Mouse (Mus musculus): ENCODE measurements around the gene Apoa2. TPM values are rescaled to one million over a fixed set of nuclear protein-coding genes. Genes with fewer than 3 reads are reported as not detected.
A peak's percentile ranks its signal among the peaks of the same experiment; 100 is the strongest.

The Apoa2 gene
- total and polyA plus RNA-seq, 2 experiments from 2014 or later: 4.5 to 14.5 TPM

GRCm38 (mm10) chr1:171256937-171257548 lies 32.2 kb downstream of the Apoa2 start:
- H3K4me2 ChIP-seq (ENCODE audit: low read depth, low read length): no peak overlapping the region
- WGBS: 54% methylated on average over 15 of the region's 15 CpGs

GRCm38 (mm10) chr1:171257781-171258180 lies 32.9 kb downstream of the Apoa2 start:
- no peak for TF ChIP-seq EP300 (IDR thresholded peaks at IDR 0.05; ENCODE audit: low read depth)
- no peak for TF ChIP-seq CTCF (IDR thresholded peaks at IDR 0.05; ENCODE audit: low read depth)
- no peak for DNase-seq (ENCODE audit: low spot score)
- peaks cover 9% of the 10 kb centered on the region for H3K4me1 ChIP-seq (ENCODE audit: control insufficient read depth, insufficient read depth)
- H3K4me3 ChIP-seq (ENCODE audit: low read depth, low read length): no peak overlapping the region
- no peak overlapping the region for H3K9ac ChIP-seq (replicated peaks; ENCODE audit: low read depth, low read length)
- H3K4me2 ChIP-seq (ENCODE audit: low read depth, low read length): no peak overlapping the region
- no peak overlapping the region for H3K27ac ChIP-seq (ENCODE audit: low read depth)
- WGBS: 79% methylated on average over 9 of the region's 9 CpGs
- ATAC-seq (ENCODE audit: insufficient read depth, low read depth): no peak
- H3K27me3 ChIP-seq (ENCODE audit: control insufficient read depth, insufficient read depth, low read length): no peaks in the 10 kb centered on the region
- H3K9me3 ChIP-seq (replicated peaks; ENCODE audit: control insufficient read depth, low read length): no peaks in the 10 kb centered on the region
- peaks cover 5% of the 10 kb centered on the region for H3K36me3 ChIP-seq (replicated peaks; ENCODE audit: control insufficient read depth, insufficient read depth, low read length)

More at GRCm38 (mm10) chr1:171256937-171257548, 32.2 kb downstream of the Apoa2 start:
- TF ChIP-seq CTCF (IDR thresholded peaks at IDR 0.05; ENCODE audit: low read depth) (peak; percentile 81), EP300 (IDR thresholded peaks at IDR 0.05; ENCODE audit: low read depth) (no peak)
- ATAC-seq (ENCODE audit: insufficient read depth, low read depth) (peak; percentile 16; the same call in 1 of the 2 replicates), DNase-seq (ENCODE audit: low spot score) (peak; percentile 66)
- H3K36me3 ChIP-seq (replicated peaks; ENCODE audit: control insufficient read depth, insufficient read depth, low read length): peaks cover 5% of the 10 kb centered on the region
- H3K9ac ChIP-seq (replicated peaks; ENCODE audit: low read depth, low read length): no peak overlapping the region
- no peak overlapping the region; the same call in 1 of the 2 replicates for H3K27ac ChIP-seq (ENCODE audit: low read depth)
- H3K4me3 ChIP-seq (ENCODE audit: low read depth, low read length): no peak overlapping the region
- H3K27me3 ChIP-seq (ENCODE audit: control insufficient read depth, insufficient read depth, low read length): no peaks in the 10 kb centered on the region
- H3K4me1 ChIP-seq (ENCODE audit: control insufficient read depth, insufficient read depth): peaks cover 3% of the 10 kb centered on the region
- no peaks in the 10 kb centered on the region for H3K9me3 ChIP-seq (replicated peaks; ENCODE audit: control insufficient read depth, low read length)

- Histone ChIP-seq H3K4me3 (ENCODE audit: low read depth, low read length) (no peak overlapping the region), H3K4me2 (ENCODE audit: low read depth, low read length) (no peak overlapping the region), H3K36me3 (replicated peaks; ENCODE audit: control insufficient read depth, insufficient read depth, low read length) (peaks cover 4% of the 10 kb centered on the region), H3K4me1 (ENCODE audit: control insufficient read depth, insufficient read depth) (peaks cover 9% of the 10 kb centered on the region), H3K9me3 (replicated peaks; ENCODE audit: control insufficient read depth, low read length) (no peaks in the 10 kb centered on the region), H3K27me3 (ENCODE audit: control insufficient read depth, insufficient read depth, low read length) (no peaks in the 10 kb centered on the region), H3K9ac (replicated peaks; ENCODE audit: low read depth, low read length) (0 out of 2 replicates have a peak overlapping the region, but pooled peaks have one; percentile 10), H3K27ac (ENCODE audit: low read depth) (no peak overlapping the region)
- no peak for TF ChIP-seq EP300 (IDR thresholded peaks at IDR 0.05; ENCODE audit: low read depth)
- no peak for TF ChIP-seq CTCF (IDR thresholded peaks at IDR 0.05; ENCODE audit: low read depth)
- 41% methylated on average over 17 of the region's 17 CpGs for WGBS
- no peak for DNase-seq (ENCODE audit: low spot score)
- no peak for ATAC-seq (ENCODE audit: insufficient read depth, low read depth)
Measured at GRCm38 (mm10) chr1:171258921-171259320, 34.1 kb downstream of the Apoa2 start.

GRCm38 (mm10) chr1:171260316-171260715 lies 35.5 kb downstream of the Apoa2 start:
- DNase-seq (ENCODE audit: low spot score): no peak
- H3K4me2 ChIP-seq (ENCODE audit: low read depth, low read length): no peak overlapping the region
- no peak overlapping the region for H3K4me3 ChIP-seq (ENCODE audit: low read depth, low read length)
- 67% methylated on average over 3 of the region's 3 CpGs for WGBS
- TF ChIP-seq CTCF (IDR thresholded peaks at IDR 0.05; ENCODE audit: low read depth): no peak
- TF ChIP-seq EP300 (IDR thresholded peaks at IDR 0.05; ENCODE audit: low read depth): no peak
- H3K4me1 ChIP-seq (ENCODE audit: control insufficient read depth, insufficient read depth): peaks cover 9% of the 10 kb centered on the region
- H3K27ac ChIP-seq (ENCODE audit: low read depth): no peak overlapping the region
- H3K27me3 ChIP-seq (ENCODE audit: control insufficient read depth, insufficient read depth, low read length): no peaks in the 10 kb centered on the region
- no peaks in the 10 kb centered on the region for H3K9me3 ChIP-seq (replicated peaks; ENCODE audit: control insufficient read depth, low read length)
- ATAC-seq (ENCODE audit: insufficient read depth, low read depth): no peak
- H3K36me3 ChIP-seq (replicated peaks; ENCODE audit: control insufficient read depth, insufficient read depth, low read length): no peaks in the 10 kb centered on the region; the same call in 1 of the 2 replicates
- no peak overlapping the region for H3K9ac ChIP-seq (replicated peaks; ENCODE audit: low read depth, low read length)

GRCm38 (mm10) chr1:171262594-171263130 lies 37.8 kb downstream of the Apoa2 start:
- H3K36me3 ChIP-seq (replicated peaks; ENCODE audit: control insufficient read depth, insufficient read depth, low read length): no peaks in the 10 kb centered on the region; the same call in 1 of the 2 replicates
- peaks cover 9% of the 10 kb centered on the region for H3K4me1 ChIP-seq (ENCODE audit: control insufficient read depth, insufficient read depth)
- DNase-seq (ENCODE audit: low spot score) (peak; percentile 93), ATAC-seq (ENCODE audit: insufficient read depth, low read depth) (peak; percentile 74)
- peak overlapping the region; percentile 36 for H3K4me3 ChIP-seq (ENCODE audit: low read depth, low read length)
- no peak for TF ChIP-seq CTCF (IDR thresholded peaks at IDR 0.05; ENCODE audit: low read depth)
- 0 out of 2 replicates have a peak, but pooled peaks have one; percentile 20 for TF ChIP-seq EP300 (IDR thresholded peaks at IDR 0.05; ENCODE audit: low read depth)
- H3K27ac ChIP-seq (ENCODE audit: low read depth): peak overlapping the region; percentile 97
- WGBS: 0% methylated on average over 8 of the region's 8 CpGs
- peak overlapping the region; percentile 64 for H3K4me2 ChIP-seq (ENCODE audit: low read depth, low read length)
- H3K9me3 ChIP-seq (replicated peaks; ENCODE audit: control insufficient read depth, low read length): no peaks in the 10 kb centered on the region
- peak overlapping the region; percentile 45 for H3K9ac ChIP-seq (replicated peaks; ENCODE audit: low read depth, low read length)
- no peaks in the 10 kb centered on the region for H3K27me3 ChIP-seq (ENCODE audit: control insufficient read depth, insufficient read depth, low read length)
